Mouse (Mus musculus) induced T-regulatory cell, adult 2 months (primary cell): ENCODE results near the gene Cacnb2.

ENCODE experiments used
- DNase-seq: peaks from one replicate; pipeline ENCODE4 v3.0.0-alpha.2; 2012; ENCODE audit warnings: low read depth

The Cacnb2 gene

GRCm38 (mm10) chr2:14774857-14775495, 172.1 kb downstream of the Cacnb2 start:
- DNase-seq = no peak

DNA sequence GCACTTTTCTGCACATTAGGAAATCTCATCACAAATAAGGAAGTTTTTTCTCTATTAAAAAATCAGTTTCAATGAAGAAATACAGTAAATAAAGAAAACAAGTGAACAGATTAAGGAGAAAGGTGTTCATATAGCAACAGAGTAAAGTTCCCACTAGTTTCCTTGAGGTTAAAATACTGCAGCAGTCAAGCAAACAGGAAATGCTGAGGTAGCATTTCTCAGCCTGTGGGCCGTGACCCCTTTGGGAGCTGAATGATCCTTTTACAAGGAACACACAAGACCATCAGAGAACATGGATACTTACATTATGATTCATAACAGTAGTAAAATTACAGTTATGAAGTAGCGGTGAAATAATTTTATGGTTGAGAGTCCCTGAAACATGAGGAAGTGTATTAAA, 185.1 kb downstream of the Cacnb2 start:
- no peak for DNase-seq

- DNase-seq = no peak
Observed at GRCm38 (mm10) chr2:14801446-14802046, 198.7 kb downstream of the Cacnb2 start.

- DNase-seq = no peak
Observed at GRCm38 (mm10) chr2:14807650-14808347, 204.9 kb downstream of the Cacnb2 start.

DNA sequence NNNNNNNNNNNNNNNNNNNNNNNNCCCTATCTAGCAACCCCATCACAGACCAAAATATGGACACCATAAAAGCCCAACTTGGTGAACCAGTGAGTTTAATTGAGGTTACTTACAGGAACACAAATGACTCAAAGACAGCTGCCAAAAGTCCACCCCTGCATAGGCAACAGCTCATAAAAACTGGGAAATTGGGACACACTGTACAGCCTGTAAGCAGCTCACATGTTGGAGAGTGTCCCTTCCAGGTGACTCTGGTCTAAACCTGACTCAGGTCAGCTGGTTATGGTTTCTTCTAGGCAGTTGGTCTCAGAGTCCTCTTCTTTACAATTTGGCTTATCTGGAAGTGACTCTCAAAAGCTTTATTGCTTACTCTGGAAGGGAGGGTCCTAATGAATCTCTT, 212.1 kb downstream of the Cacnb2 start:
- DNase-seq = no peak

- DNase-seq = no peak
Observed at GRCm38 (mm10) chr2:14818651-14819050, 215.8 kb downstream of the Cacnb2 start.

GRCm38 (mm10) chr2:14820946-14821345, 218.1 kb downstream of the Cacnb2 start:
- no peak for DNase-seq

GRCm38 (mm10) chr2:14823105-14823504, 220.2 kb downstream of the Cacnb2 start:
- no peak for DNase-seq

- no peak for DNase-seq
Observed at GRCm38 (mm10) chr2:14823816-14824348, 221.0 kb downstream of the Cacnb2 start.

- DNase-seq = no peak
Observed at GRCm38 (mm10) chr2:14825146-14825545, 222.3 kb downstream of the Cacnb2 start.

DNA sequence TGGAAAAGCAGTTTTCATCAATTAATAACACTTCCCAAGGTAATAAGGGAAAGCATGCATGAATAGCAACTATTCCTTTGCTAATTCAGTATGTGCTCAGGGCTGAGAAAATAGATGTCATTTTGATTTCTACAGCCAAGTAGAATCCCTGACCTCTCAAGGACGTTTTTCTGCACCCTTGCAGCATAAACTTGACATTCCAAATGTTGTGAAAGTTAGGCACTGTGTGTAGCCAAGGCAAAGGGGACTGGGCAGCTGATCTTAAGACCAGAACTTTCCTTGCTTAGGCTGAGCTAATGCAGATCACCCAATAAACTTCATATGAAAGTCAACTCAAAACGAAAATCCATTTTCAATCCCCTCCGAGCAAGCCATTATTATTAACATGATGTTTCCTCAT, 226.6 kb downstream of the Cacnb2 start:
- no peak for DNase-seq

- no peak for DNase-seq
Observed at GRCm38 (mm10) chr2:14831308-14831707, 228.4 kb downstream of the Cacnb2 start.

DNA sequence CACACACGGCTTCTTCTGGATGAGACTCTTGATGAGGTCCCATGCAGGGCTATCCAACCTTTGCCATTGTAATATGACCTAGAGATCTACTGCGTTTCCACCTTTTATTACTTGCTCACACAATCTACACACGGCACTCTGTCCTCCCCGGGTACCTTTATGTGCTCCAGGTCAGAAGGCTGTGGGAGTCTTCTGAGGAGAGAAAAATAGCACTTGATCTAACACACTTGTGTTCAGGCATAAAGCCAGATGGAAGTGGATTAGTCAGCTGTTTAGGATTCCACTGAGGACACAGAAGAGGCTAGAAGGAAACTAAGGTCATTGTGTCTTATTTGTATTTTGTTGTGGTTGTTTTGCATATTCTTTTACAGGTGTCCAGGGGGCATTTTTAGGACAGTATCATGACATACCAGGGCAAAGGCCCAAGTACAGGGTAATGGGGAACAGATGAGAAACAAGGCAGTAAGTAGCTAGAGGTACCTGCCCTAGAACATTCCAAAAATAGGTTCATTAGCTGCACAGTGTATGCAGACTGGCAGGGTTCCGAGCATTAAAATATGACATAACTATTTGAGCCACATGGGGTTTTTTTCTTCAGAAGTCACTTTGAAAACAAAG, 231.9 kb downstream of the Cacnb2 start:
- DNase-seq = no peak

- no peak for DNase-seq
Observed at GRCm38 (mm10) chr2:14841272-14841671, 238.4 kb downstream of the Cacnb2 start.

GRCm38 (mm10) chr2:14846727-14847126, 243.8 kb downstream of the Cacnb2 start:
- DNase-seq = no peak

- DNase-seq = no peak
Observed at GRCm38 (mm10) chr2:14847188-14847587, 244.3 kb downstream of the Cacnb2 start.

DNA sequence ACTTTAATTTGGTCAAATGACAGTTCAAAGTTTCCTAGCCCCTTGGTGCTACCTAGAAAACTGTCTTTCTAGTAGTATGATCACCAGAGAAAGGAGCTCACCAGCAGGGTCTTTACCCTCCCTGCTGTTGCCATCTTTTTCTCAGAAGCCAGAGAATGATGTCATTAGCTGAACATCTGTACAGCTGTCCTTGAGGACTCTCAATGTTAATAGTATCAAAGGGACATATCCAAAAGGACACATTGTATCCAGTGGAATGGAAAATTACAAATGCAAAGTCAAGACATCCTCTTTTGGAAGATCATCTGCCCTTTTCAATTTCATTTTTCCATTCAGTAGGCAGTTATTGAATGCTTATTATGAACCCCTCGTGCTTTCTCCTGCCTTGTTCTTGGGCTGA, 247.9 kb downstream of the Cacnb2 start:
- no peak for DNase-seq

GRCm38 (mm10) chr2:14851383-14851782, 248.5 kb downstream of the Cacnb2 start:
- peak; percentile 6 for DNase-seq

DNA sequence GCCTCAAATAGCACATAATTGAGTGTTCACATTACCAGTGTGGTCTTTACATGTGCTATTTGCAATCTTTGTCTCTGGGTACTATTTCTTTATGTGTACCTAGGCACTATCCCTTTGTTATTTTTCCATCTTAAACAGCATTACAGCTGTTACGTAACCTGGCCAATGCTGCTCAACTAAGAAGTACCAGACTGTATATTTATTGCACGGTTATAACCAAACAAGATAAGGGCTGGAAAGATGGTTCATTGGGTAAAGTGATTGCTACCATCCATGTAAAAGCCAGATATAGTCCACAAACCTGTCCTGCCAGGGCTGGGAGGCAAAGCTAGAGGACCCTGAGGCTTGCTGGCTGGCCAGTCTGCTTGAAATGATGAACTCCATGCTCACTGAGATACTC, 251.2 kb downstream of the Cacnb2 start:
- no peak for DNase-seq

DNA sequence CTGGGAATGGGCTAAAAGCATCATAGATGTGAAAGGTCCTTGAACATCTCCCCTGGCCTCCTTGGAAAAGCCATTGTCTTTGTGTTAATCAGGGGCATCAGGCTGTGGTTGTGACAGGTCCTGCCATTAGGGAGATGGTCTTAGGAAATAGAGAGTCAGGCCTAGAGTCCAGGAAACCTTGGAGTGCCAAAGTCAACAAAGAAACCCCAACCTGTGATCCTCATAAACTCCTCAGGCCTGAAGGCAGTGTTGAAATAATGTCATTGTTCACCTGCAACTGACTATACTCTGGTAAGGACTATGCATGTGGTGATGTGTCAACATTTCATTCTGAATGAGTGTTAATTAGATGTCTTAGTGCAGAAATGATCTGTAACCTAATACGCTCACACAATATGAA, 255.4 kb downstream of the Cacnb2 start:
- no peak for DNase-seq

- no peak for DNase-seq
Observed at GRCm38 (mm10) chr2:14860350-14860749, 257.5 kb downstream of the Cacnb2 start.

GRCm38 (mm10) chr2:14861613-14862012, 258.7 kb downstream of the Cacnb2 start:
- no peak for DNase-seq

DNA sequence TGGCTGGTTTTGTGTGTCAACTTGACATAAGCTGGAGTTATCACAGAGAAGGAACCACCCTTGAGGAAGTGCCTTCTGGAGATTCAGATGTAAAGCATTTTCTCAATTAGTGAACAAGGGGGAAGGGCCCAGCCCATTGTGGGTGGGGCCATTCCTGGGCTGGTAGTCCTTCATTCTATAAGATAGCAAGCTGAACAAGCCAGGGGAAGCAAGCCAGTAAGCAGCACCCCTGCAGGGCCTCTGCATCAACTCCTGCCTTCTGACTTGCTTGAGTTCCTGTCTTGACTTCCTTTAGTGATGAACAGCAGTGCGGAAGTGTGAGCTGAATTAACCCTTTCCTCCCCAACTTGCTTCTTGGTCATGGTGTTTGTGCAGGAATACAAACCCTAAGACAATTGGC, 260.1 kb downstream of the Cacnb2 start:
- DNase-seq = no peak
